Mouse (Mus musculus): Measurements from ENCODE around the gene Tmem171. TPM values are rescaled to one million over a fixed set of nuclear protein-coding genes. Genes with fewer than 3 reads are reported as not detected.

Gene Tmem171
- polyA plus RNA-seq, 1 experiment from 2014 or later = 10.5 TPM

DNA sequence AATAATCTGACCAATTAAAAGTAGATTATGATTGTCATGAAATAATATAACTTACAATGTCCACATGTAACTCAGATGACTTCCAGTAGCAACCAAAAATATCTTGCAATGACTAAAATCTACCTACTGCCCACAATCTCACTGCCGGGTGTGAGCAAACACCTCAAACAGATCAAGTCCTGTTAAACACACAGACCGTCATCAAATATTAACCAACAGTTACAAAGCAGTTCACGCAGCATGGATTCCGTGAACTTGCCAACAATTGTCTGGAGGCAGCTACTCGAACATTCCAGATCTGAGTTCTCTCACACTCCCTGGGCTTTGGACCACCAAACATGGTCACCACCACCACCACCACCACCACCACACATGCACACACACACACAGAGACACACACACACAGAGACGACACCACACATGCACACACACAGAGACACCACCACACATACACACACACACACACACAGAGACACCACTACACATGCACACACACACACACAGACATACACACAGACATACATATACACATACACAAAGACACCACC lies 20.9 kb upstream of the Tmem171 start:
- no peaks in the 10 kb centered on the region for H3K4me1 ChIP-seq (ENCODE audit: insufficient read depth, low read length)
- H3K36me3 ChIP-seq (ENCODE audit: insufficient read depth, low read length) = no peaks in the 10 kb centered on the region
- H3K4me3 ChIP-seq (ENCODE audit: low read length) = no peak overlapping the region
- WGBS = 67% methylated on average over 6 of the region's 6 CpGs
- no peaks in the 10 kb centered on the region for H3K27me3 ChIP-seq (ENCODE audit: insufficient read depth, low read length)
- no peaks in the 10 kb centered on the region for H3K9me3 ChIP-seq (ENCODE audit: low read length)
- H3K27ac ChIP-seq (ENCODE audit: low read length) = no peak overlapping the region
- no peak overlapping the region for H3K9ac ChIP-seq (replicated peaks; ENCODE audit: low read length)
- 0 out of 2 replicates have a peak, but pooled peaks have one; percentile 12 for ATAC-seq (ENCODE audit: low FRiP score, low TSS enrichment)
- no peak overlapping the region for H3K4me2 ChIP-seq (replicated peaks; ENCODE audit: low read depth, low read length)

DNA sequence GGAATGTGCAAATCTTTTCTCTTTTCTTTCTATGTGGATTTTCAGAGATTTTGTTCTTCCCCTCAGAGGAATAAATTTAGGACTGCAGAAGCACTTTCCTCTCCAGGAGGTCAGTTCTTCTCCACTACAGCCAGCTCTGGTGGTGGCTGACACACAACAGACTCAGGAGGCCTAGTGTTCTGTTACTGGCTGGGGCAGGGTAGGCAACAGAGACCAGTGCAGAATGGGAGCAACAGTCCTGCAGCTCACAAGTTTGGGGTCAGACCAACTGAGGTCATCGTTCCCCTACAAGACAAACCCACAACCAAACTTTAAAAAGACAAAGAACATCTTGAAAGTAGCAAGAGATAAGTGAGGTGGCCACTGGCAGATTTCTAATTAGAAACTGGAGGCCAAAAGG lies 16.0 kb upstream of the Tmem171 start:
- no peak overlapping the region for H3K4me3 ChIP-seq (ENCODE audit: low read length)
- H3K27ac ChIP-seq (ENCODE audit: low read length) = no peak overlapping the region
- 97% methylated on average over 1 of the region's 1 CpGs for WGBS

DNA sequence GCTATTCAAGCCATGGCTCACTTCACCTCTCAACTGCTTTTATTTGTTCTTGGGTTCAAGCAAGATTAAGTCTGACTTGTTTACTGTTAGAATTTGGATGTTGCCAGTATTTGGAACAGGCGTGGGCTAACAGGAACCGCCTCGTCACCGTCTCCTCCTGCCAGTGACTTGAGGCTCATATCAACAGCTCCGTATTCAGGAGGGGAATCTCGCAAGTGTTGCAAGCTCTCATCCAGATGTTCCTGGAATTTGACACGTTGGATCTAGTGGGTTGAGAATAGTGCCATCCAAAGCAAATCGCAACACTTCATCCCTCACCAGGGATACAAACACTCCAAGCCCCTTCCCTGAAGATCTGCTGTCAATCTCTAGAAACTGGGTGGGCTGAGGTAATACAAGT lies 15.6 kb upstream of the Tmem171 start:
- 59% methylated on average over 8 of the region's 8 CpGs for WGBS
- H3K9me3 ChIP-seq (ENCODE audit: low read length) = 0 out of 2 replicates have a peak, but pooled peaks cover 2% of the 10 kb centered on the region
- no peaks in the 10 kb centered on the region for H3K4me1 ChIP-seq (ENCODE audit: insufficient read depth, low read length)
- H3K9ac ChIP-seq (replicated peaks; ENCODE audit: low read length) = no peak overlapping the region
- H3K4me2 ChIP-seq (replicated peaks; ENCODE audit: low read depth, low read length) = no peak overlapping the region
- H3K27ac ChIP-seq (ENCODE audit: low read length) = no peak overlapping the region
- no peak for ATAC-seq (ENCODE audit: low FRiP score, low TSS enrichment)
- no peak overlapping the region for H3K4me3 ChIP-seq (ENCODE audit: low read length)
- H3K27me3 ChIP-seq (ENCODE audit: insufficient read depth, low read length) = no peaks in the 10 kb centered on the region
- H3K36me3 ChIP-seq (ENCODE audit: insufficient read depth, low read length) = no peaks in the 10 kb centered on the region

More for the DNA sequence above, 16.0 kb upstream of the Tmem171 start:
- Histone ChIP-seq H3K9me3 (ENCODE audit: low read length) (0 out of 2 replicates have a peak, but pooled peaks cover 2% of the 10 kb centered on the region), H3K4me2 (replicated peaks; ENCODE audit: low read depth, low read length) (no peak overlapping the region), H3K9ac (replicated peaks; ENCODE audit: low read length) (no peak overlapping the region), H3K4me1 (ENCODE audit: insufficient read depth, low read length) (no peaks in the 10 kb centered on the region), H3K27me3 (ENCODE audit: insufficient read depth, low read length) (no peaks in the 10 kb centered on the region), H3K36me3 (ENCODE audit: insufficient read depth, low read length) (no peaks in the 10 kb centered on the region)
- no peak for ATAC-seq (ENCODE audit: low FRiP score, low TSS enrichment)

DNA sequence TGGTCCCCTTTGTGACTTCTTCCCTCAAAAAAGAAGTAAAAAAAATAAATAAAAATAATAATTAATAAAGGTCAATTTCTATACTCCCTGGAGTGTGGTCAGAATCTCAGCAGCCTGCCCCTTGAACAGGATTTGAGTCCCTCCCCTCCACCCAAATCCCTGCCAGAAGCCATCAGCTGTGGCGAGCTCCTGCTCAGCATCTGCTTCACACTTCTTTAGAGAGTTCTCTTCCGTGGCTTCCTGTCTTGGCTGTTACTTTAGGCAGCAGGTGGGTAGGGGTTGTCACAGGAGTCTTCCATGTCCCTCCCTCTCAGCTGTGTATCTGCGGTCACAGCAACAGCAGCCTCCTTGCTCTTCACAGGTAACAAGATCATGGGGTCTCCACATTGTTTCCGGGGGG lies 10.9 kb upstream of the Tmem171 start:
- no peak overlapping the region for H3K27ac ChIP-seq (ENCODE audit: low read length)
- no peaks in the 10 kb centered on the region for H3K4me1 ChIP-seq (ENCODE audit: insufficient read depth, low read length)
- no peak for ATAC-seq (ENCODE audit: low FRiP score, low TSS enrichment)
- no peak overlapping the region for H3K4me2 ChIP-seq (replicated peaks; ENCODE audit: low read depth, low read length)
- 75% methylated on average over 4 of the region's 4 CpGs for WGBS
- H3K9me3 ChIP-seq (ENCODE audit: low read length) = 0 out of 2 replicates have a peak, but pooled peaks cover 2% of the 10 kb centered on the region
- H3K4me3 ChIP-seq (ENCODE audit: low read length) = no peak overlapping the region
- no peak overlapping the region for H3K9ac ChIP-seq (replicated peaks; ENCODE audit: low read length)
- no peaks in the 10 kb centered on the region for H3K27me3 ChIP-seq (ENCODE audit: insufficient read depth, low read length)
- no peaks in the 10 kb centered on the region for H3K36me3 ChIP-seq (ENCODE audit: insufficient read depth, low read length)

DNA sequence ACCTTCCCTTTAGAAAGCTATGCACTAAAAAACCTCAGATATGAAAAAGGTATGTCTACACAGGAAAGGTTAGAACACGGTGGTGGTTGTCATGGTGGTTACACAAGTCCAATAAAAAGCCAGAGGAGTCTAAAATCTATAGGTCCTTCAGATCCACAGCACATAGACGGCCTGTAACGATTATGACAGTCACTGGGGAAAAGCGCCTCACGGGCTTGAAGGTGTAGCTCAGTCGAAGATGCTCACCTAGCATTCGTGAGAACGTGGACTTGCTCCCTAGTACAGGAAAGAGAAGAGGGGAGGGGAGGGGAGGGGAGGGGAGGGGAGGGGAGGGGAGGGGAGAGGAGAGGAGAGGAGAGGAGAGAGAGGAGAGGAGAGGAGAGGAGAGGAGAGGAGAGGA lies 9.2 kb upstream of the Tmem171 start:
- Histone ChIP-seq H3K27me3 (ENCODE audit: insufficient read depth, low read length) (no peaks in the 10 kb centered on the region), H3K4me2 (replicated peaks; ENCODE audit: low read depth, low read length) (no peak overlapping the region), H3K4me3 (ENCODE audit: low read length) (no peak overlapping the region), H3K36me3 (ENCODE audit: insufficient read depth, low read length) (no peaks in the 10 kb centered on the region), H3K9ac (replicated peaks; ENCODE audit: low read length) (no peak overlapping the region), H3K27ac (ENCODE audit: low read length) (no peak overlapping the region), H3K4me1 (ENCODE audit: insufficient read depth, low read length) (peaks cover 3% of the 10 kb centered on the region; the same call in 1 of the 2 replicates), H3K9me3 (ENCODE audit: low read length) (0 out of 2 replicates have a peak, but pooled peaks cover 2% of the 10 kb centered on the region)
- WGBS = 85% methylated on average over 6 of the region's 8 CpGs
- ATAC-seq (ENCODE audit: low FRiP score, low TSS enrichment) = no peak

DNA sequence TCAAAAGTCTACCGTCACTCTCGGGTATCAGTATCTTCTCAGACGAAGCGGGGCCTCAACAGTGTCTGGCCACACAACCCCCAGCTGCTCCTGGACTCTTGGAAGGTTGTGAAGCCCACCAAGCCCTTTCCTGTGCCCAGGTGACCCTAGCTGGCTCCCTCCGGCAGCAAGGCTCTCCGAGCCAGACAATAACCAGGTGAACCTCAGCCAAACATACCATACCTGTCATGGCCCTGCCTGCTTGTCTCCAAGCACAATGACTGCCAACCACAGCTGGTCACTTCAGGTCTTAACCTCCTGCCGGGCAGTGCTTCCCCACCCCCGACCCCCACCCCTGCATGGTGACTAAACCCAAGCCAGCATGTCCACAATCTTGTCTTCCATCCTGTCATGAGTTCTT lies 7.7 kb upstream of the Tmem171 start:
- Histone ChIP-seq H3K36me3 (ENCODE audit: insufficient read depth, low read length) (no peaks in the 10 kb centered on the region), H3K4me1 (ENCODE audit: insufficient read depth, low read length) (peaks cover 3% of the 10 kb centered on the region; the same call in 1 of the 2 replicates), H3K9ac (replicated peaks; ENCODE audit: low read length) (no peak overlapping the region), H3K9me3 (ENCODE audit: low read length) (no peaks in the 10 kb centered on the region), H3K27ac (ENCODE audit: low read length) (no peak overlapping the region), H3K4me3 (ENCODE audit: low read length) (no peak overlapping the region), H3K27me3 (ENCODE audit: insufficient read depth, low read length) (no peaks in the 10 kb centered on the region), H3K4me2 (replicated peaks; ENCODE audit: low read depth, low read length) (no peak overlapping the region)
- no peak for ATAC-seq (ENCODE audit: low FRiP score, low TSS enrichment)
- 84% methylated on average over 8 of the region's 8 CpGs for WGBS

DNA sequence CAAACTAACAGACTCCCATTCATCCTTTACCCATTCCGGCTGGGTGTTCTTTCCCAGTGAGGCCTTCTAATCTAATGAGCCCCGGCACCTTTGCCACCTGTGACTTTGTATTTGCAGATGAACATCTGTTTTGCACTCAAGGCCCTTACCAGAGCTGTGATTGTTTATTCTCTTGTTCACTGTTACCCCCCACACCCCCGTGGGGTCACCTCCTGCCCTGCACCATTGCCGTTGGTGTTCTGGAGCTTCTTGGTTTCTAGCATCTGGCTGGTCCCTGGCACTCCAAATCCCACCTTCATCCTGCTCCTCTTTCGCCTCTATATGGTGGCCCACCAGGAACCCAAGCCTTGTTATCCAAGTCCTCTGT lies 6.7 kb upstream of the Tmem171 start:
- no peak overlapping the region for H3K4me3 ChIP-seq (ENCODE audit: low read length)
- no peak for ATAC-seq (ENCODE audit: low FRiP score, low TSS enrichment)
- peaks cover 3% of the 10 kb centered on the region; the same call in 1 of the 2 replicates for H3K4me1 ChIP-seq (ENCODE audit: insufficient read depth, low read length)
- WGBS = 86% methylated on average over 5 of the region's 5 CpGs
- H3K9ac ChIP-seq (replicated peaks; ENCODE audit: low read length) = no peak overlapping the region
- H3K36me3 ChIP-seq (ENCODE audit: insufficient read depth, low read length) = no peaks in the 10 kb centered on the region
- peak overlapping the region; percentile 6; the same call in 1 of the 2 replicates for H3K27ac ChIP-seq (ENCODE audit: low read length)
- no peak overlapping the region for H3K4me2 ChIP-seq (replicated peaks; ENCODE audit: low read depth, low read length)
- no peaks in the 10 kb centered on the region for H3K27me3 ChIP-seq (ENCODE audit: insufficient read depth, low read length)
- H3K9me3 ChIP-seq (ENCODE audit: low read length) = no peaks in the 10 kb centered on the region

DNA sequence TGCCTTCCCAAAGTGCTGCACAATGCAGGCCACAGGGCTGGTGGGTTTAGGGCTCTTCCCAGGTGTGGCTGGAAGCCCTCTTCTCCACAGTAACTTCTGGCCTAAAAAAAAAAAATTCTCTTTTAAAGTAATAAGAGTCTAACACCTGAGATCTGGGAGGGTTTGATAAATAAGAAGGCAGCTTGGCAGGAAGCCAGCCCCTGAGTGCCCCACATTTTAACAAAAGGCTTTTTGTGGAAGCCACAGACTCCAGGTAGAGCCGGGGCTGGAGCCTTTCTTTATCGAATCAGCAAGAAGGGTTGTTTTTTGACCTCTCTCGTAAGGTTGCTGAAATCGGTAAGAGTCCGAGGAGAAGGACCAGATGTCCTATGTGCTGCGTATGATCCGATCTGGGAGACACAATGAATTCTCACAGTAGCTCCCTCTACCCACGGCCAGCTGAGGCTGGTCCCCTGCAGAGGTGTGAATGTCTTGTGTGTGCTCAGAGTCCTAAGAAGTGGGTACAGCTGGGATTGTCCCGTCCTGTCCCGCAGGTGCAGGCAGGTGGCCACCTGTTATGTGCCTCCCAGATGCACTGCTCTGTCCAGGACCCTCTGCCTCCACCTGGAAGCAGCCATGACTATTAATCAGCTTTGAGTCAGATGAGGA lies 6.2 kb upstream of the Tmem171 start:
- Histone ChIP-seq H3K9me3 (ENCODE audit: low read length) (no peaks in the 10 kb centered on the region), H3K4me2 (replicated peaks; ENCODE audit: low read depth, low read length) (no peak overlapping the region), H3K4me3 (ENCODE audit: low read length) (no peak overlapping the region), H3K36me3 (ENCODE audit: insufficient read depth, low read length) (no peaks in the 10 kb centered on the region), H3K27ac (ENCODE audit: low read length) (peak overlapping the region; percentile 6; the same call in 1 of the 2 replicates), H3K4me1 (ENCODE audit: insufficient read depth, low read length) (peaks cover 3% of the 10 kb centered on the region), H3K9ac (replicated peaks; ENCODE audit: low read length) (no peak overlapping the region), H3K27me3 (ENCODE audit: insufficient read depth, low read length) (0 out of 2 replicates have a peak, but pooled peaks cover 2% of the 10 kb centered on the region)
- no peak for ATAC-seq (ENCODE audit: low FRiP score, low TSS enrichment)
- WGBS = 62% methylated on average over 10 of the region's 10 CpGs

DNA sequence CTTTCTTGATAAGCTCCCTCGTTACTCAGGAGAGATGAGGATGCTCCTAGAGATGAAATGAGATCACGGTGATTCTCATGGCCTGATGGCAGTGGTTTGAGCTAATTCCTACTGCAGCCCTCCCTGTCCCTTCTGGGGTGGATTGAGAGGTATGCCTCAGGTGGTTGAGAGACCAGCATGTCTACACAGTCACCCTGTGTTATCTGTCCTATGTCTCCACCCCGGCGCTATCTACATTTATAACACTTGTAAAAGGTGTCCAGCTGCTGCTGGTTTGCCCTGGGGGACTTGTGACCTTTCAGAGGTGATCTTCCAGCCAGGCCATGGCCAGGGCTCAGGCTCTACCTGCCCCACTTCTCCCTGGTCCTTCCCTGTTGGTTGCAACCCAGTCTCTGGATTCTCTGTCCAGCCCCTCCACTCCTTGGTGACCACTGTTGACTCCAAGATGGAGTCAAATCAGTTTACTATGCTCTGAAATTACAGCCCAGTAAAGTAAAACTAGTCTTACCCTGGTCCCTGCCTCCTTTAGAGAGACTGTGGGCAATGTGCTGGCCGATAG lies 5.4 kb upstream of the Tmem171 start:
- WGBS = 64% methylated on average over 5 of the region's 5 CpGs
- Histone ChIP-seq H3K4me2 (replicated peaks; ENCODE audit: low read depth, low read length) (no peak overlapping the region), H3K9me3 (ENCODE audit: low read length) (no peaks in the 10 kb centered on the region), H3K27me3 (ENCODE audit: insufficient read depth, low read length) (peaks cover 9% of the 10 kb centered on the region; the same call in 1 of the 2 replicates), H3K4me3 (ENCODE audit: low read length) (no peak overlapping the region), H3K9ac (replicated peaks; ENCODE audit: low read length) (no peak overlapping the region), H3K4me1 (ENCODE audit: insufficient read depth, low read length) (peaks cover 11% of the 10 kb centered on the region), H3K36me3 (ENCODE audit: insufficient read depth, low read length) (no peaks in the 10 kb centered on the region), H3K27ac (ENCODE audit: low read length) (no peak overlapping the region; the same call in 1 of the 2 replicates)
- ATAC-seq (ENCODE audit: low FRiP score, low TSS enrichment) = no peak

Measured in kidney, embryonic 16.5 days (tissue).